Mouse (Mus musculus): ENCODE data around the gene Lrrc58. TPM values are rescaled to one million over a fixed set of nuclear protein-coding genes. Genes with fewer than 3 reads are reported as not detected.

Gene Lrrc58
- polyA plus RNA-seq, 1 experiment: 10.3 TPM

DNA sequence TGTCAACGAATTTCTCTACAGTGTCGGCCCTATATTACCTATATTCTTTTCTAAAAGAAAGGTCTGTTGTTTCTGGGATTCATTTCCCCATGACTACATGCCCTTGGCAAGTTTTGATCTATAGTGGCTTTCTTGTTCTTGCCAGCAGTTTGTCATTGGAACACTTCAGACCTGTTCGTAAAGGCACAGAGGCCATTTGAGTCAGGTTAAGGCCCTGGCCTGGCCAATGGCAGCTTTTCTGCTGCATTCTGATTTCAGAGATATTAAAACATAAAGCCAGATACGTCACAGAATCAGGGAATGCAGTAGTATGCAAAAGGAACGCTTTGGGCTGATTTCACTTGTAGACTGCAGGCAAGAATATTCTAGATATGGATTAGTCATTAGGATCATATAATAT lies 30.6 kb downstream of the Lrrc58 start:
- Histone ChIP-seq H3K79me2 (ENCODE audit: control insufficient read depth, insufficient read depth) (no peaks in the 10 kb centered on the region), H3K79me3 (ENCODE audit: low read depth) (no peaks in the 10 kb centered on the region), H3K36me3 (ENCODE audit: control insufficient read depth, insufficient read depth) (no peaks in the 10 kb centered on the region), H3K27me3 (ENCODE audit: control insufficient read depth, insufficient read depth, insufficient read length) (no peaks in the 10 kb centered on the region), H3K4me3 (ENCODE audit: insufficient read depth, poor library complexity, severe bottlenecking) (no peak overlapping the region), H3ac (ENCODE audit: control insufficient read depth, insufficient read length, low read depth) (no peak overlapping the region)
- TF ChIP-seq MYOD1 (IDR thresholded peaks at IDR 0.05; ENCODE audit: control insufficient read depth, insufficient read length, low read depth) (no peak), CEBPB (IDR thresholded peaks at IDR 0.05; ENCODE audit: low read depth) (no peak), USF1 (IDR thresholded peaks at IDR 0.05; ENCODE audit: low read depth) (no peak), CTCF (IDR thresholded peaks at IDR 0.05; ENCODE audit: control insufficient read depth, insufficient read depth, insufficient read length) (no peak), MAX (IDR thresholded peaks at IDR 0.05) (no peak), MYOG (IDR thresholded peaks at IDR 0.05; ENCODE audit: control insufficient read depth, extremely low read depth, insufficient read length) (no peak), FOSL1 (IDR thresholded peaks at IDR 0.05; ENCODE audit: insufficient read depth, low read length, poor library complexity, severe bottlenecking) (no peak)

DNA sequence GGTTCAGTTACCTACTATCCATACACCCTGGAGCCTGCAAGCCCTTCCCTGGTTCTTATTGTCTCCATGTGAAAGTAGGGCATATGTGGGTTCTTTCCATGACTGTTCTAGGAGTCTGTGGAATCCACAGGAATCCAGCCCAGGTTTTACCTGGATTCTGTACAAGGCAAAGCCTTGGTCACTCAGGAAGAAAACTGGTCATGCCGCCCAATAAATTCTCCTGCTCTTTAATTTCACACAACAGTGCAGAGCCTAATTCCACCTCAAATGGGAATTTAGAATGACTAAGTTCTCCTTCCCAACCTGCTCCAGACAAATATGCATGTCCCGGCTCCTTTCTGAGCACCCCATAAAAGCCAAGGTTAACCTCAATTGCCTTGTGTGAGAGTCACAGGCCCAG lies 31.2 kb downstream of the Lrrc58 start:
- TF ChIP-seq MYOD1 (IDR thresholded peaks at IDR 0.05; ENCODE audit: control insufficient read depth, insufficient read length, low read depth) (no peak), MAX (IDR thresholded peaks at IDR 0.05) (no peak), CTCF (IDR thresholded peaks at IDR 0.05; ENCODE audit: control insufficient read depth, insufficient read depth, insufficient read length) (no peak), MYOG (IDR thresholded peaks at IDR 0.05; ENCODE audit: control insufficient read depth, extremely low read depth, insufficient read length) (no peak), USF1 (IDR thresholded peaks at IDR 0.05; ENCODE audit: low read depth) (no peak), CEBPB (IDR thresholded peaks at IDR 0.05; ENCODE audit: low read depth) (no peak), FOSL1 (IDR thresholded peaks at IDR 0.05; ENCODE audit: insufficient read depth, low read length, poor library complexity, severe bottlenecking) (no peak)
- Histone ChIP-seq H3K36me3 (ENCODE audit: control insufficient read depth, insufficient read depth) (no peaks in the 10 kb centered on the region), H3K27me3 (ENCODE audit: control insufficient read depth, insufficient read depth, insufficient read length) (no peaks in the 10 kb centered on the region), H3K79me3 (ENCODE audit: low read depth) (no peaks in the 10 kb centered on the region), H3ac (ENCODE audit: control insufficient read depth, insufficient read length, low read depth) (no peak overlapping the region), H3K79me2 (ENCODE audit: control insufficient read depth, insufficient read depth) (no peaks in the 10 kb centered on the region), H3K4me3 (ENCODE audit: insufficient read depth, poor library complexity, severe bottlenecking) (no peak overlapping the region)

DNA sequence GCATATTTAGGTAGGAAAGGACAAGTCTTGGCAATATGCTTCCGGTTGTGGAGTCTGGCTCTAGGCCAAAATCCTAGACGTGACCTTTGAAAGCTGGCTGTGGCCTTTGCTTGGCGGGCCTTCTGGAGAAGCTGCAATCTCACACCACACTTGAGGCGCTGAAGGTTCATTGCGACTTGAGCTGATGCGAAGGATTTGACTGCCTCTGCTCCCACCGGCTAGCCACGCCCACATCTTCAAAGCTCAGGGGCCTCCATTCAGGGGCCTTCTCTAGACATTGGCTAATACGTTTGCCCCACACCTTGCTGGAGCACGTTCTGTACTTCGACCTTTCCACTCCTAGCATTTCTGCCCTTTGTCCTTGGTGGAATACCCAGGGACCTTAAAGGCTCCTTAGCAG lies 33.1 kb downstream of the Lrrc58 start:
- Histone ChIP-seq H3K36me3 (ENCODE audit: control insufficient read depth, insufficient read depth) (no peaks in the 10 kb centered on the region), H3K79me2 (ENCODE audit: control insufficient read depth, insufficient read depth) (no peaks in the 10 kb centered on the region), H3ac (ENCODE audit: control insufficient read depth, insufficient read length, low read depth) (no peak overlapping the region), H3K4me3 (ENCODE audit: insufficient read depth, poor library complexity, severe bottlenecking) (no peak overlapping the region), H3K79me3 (ENCODE audit: low read depth) (no peaks in the 10 kb centered on the region), H3K27me3 (ENCODE audit: control insufficient read depth, insufficient read depth, insufficient read length) (no peaks in the 10 kb centered on the region)
- TF ChIP-seq CTCF (IDR thresholded peaks at IDR 0.05; ENCODE audit: control insufficient read depth, insufficient read depth, insufficient read length) (no peak), USF1 (IDR thresholded peaks at IDR 0.05; ENCODE audit: low read depth) (no peak), CEBPB (IDR thresholded peaks at IDR 0.05; ENCODE audit: low read depth) (no peak), MYOG (IDR thresholded peaks at IDR 0.05; ENCODE audit: control insufficient read depth, extremely low read depth, insufficient read length) (no peak), MYOD1 (IDR thresholded peaks at IDR 0.05; ENCODE audit: control insufficient read depth, insufficient read length, low read depth) (no peak), MAX (IDR thresholded peaks at IDR 0.05) (no peak), FOSL1 (IDR thresholded peaks at IDR 0.05; ENCODE audit: insufficient read depth, low read length, poor library complexity, severe bottlenecking) (no peak)

DNA sequence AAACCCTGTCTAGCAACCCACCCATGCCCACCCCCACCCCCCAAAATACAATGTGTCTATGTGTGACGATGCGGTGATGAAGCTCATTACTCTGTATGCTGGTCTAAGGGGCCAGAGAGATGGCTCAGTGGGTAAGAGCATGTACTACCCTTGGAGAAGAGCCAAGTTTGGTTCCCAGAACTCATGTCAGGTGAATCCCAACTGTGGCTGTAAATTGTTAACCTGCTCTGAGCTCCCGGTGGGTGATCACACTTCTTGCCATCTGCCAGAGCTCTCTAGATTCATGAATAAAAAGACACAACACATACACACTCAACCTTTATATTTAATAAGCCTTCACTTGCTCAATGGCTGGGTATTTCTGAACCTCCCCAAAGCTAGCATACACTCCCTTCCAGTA lies 38.3 kb downstream of the Lrrc58 start:
- Histone ChIP-seq H3K79me3 (ENCODE audit: low read depth) (no peaks in the 10 kb centered on the region), H3K36me3 (ENCODE audit: control insufficient read depth, insufficient read depth) (no peaks in the 10 kb centered on the region), H3K79me2 (ENCODE audit: control insufficient read depth, insufficient read depth) (no peaks in the 10 kb centered on the region), H3K27me3 (ENCODE audit: control insufficient read depth, insufficient read depth, insufficient read length) (no peaks in the 10 kb centered on the region), H3ac (ENCODE audit: control insufficient read depth, insufficient read length, low read depth) (no peak overlapping the region), H3K4me3 (ENCODE audit: insufficient read depth, poor library complexity, severe bottlenecking) (no peak overlapping the region)
- TF ChIP-seq CEBPB (IDR thresholded peaks at IDR 0.05; ENCODE audit: low read depth) (no peak), MYOG (IDR thresholded peaks at IDR 0.05; ENCODE audit: control insufficient read depth, extremely low read depth, insufficient read length) (no peak), MAX (IDR thresholded peaks at IDR 0.05) (no peak), FOSL1 (IDR thresholded peaks at IDR 0.05; ENCODE audit: insufficient read depth, low read length, poor library complexity, severe bottlenecking) (no peak), USF1 (IDR thresholded peaks at IDR 0.05; ENCODE audit: low read depth) (no peak), MYOD1 (IDR thresholded peaks at IDR 0.05; ENCODE audit: control insufficient read depth, insufficient read length, low read depth) (no peak), CTCF (IDR thresholded peaks at IDR 0.05; ENCODE audit: control insufficient read depth, insufficient read depth, insufficient read length) (no peak)

DNA sequence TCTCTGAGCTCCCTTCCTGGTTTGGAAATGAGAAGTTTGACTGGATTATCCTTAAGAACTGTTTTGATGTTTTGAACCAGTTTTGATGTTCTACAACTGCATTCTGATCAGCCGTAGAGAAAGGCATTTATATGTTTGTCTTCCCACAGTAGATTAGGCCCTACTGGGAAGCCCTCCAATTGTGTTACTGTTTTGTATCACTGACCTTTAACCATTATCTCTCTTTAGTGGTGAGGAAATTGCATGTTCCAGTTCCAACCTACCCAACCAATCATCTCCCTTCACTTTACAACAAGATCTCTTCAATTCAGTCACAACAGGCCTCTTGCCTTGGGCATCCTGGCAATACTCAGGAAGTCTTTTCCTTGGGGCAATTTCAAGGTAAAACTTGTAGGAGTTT lies 42.9 kb downstream of the Lrrc58 start:
- no peaks in the 10 kb centered on the region for H3K36me3 ChIP-seq (ENCODE audit: control insufficient read depth, insufficient read depth)
- H3K4me3 ChIP-seq (ENCODE audit: insufficient read depth, poor library complexity, severe bottlenecking): no peak overlapping the region
- no peaks in the 10 kb centered on the region for H3K27me3 ChIP-seq (ENCODE audit: control insufficient read depth, insufficient read depth, insufficient read length)
- TF ChIP-seq CEBPB (IDR thresholded peaks at IDR 0.05; ENCODE audit: low read depth) (no peak), CTCF (IDR thresholded peaks at IDR 0.05; ENCODE audit: control insufficient read depth, insufficient read depth, insufficient read length) (no peak), MAX (IDR thresholded peaks at IDR 0.05) (no peak), USF1 (IDR thresholded peaks at IDR 0.05; ENCODE audit: low read depth) (no peak), MYOD1 (IDR thresholded peaks at IDR 0.05; ENCODE audit: control insufficient read depth, insufficient read length, low read depth) (no peak), MYOG (IDR thresholded peaks at IDR 0.05; ENCODE audit: control insufficient read depth, extremely low read depth, insufficient read length) (no peak), FOSL1 (IDR thresholded peaks at IDR 0.05; ENCODE audit: insufficient read depth, low read length, poor library complexity, severe bottlenecking) (no peak)
- no peaks in the 10 kb centered on the region for H3K79me2 ChIP-seq (ENCODE audit: control insufficient read depth, insufficient read depth)
- no peak overlapping the region for H3ac ChIP-seq (ENCODE audit: control insufficient read depth, insufficient read length, low read depth)
- no peaks in the 10 kb centered on the region for H3K79me3 ChIP-seq (ENCODE audit: low read depth)

Data from C2C12 (cell line).